Mouse (Mus musculus): Measurements from ENCODE around the gene Sde2. TPM values are rescaled to one million over a fixed set of nuclear protein-coding genes. Genes with fewer than 3 reads are reported as not detected.

The Sde2 gene
- polyA plus RNA-seq, 1 experiment from 2014 or later, result 44.1 TPM

DNA sequence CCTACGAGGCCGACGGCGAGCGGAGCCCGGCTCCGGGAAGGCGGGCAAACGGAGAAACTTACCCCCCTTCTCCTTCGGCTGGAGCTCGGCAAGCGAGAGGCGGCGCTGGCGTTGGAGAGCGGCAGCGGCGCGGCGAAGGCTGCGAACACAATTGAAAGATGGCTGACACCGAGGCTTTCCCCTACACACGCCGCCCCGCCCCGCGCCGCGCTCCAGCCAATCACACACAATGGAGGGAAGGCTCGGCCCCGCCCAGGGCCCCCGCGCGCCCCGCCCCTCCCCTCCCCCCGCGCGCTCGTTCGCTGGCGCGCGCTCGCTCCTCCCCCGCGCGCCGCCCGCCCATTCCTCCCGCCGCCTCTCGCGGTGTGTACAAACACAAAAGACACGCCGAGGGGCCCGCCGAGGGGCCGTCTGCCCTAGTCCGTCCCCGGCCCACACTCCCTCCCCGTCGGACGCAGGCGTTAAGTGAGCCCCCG is 37.5 kb upstream of the Sde2 start:
- peak overlapping the region; percentile 66; the same call in 1 of the 2 replicates for H3K4me2 ChIP-seq (ENCODE audit: low read depth, severe bottlenecking)
- peak; percentile 95 for ATAC-seq (ENCODE audit: insufficient number of reproducible peaks, low FRiP score, low TSS enrichment, low read depth)
- H3K9ac ChIP-seq (ENCODE audit: low read length), result peak overlapping the region; percentile 99
- H3K27me3 ChIP-seq (ENCODE audit: control insufficient read depth, insufficient read depth, low read length), result no peaks in the 10 kb centered on the region
- peaks cover 9% of the 10 kb centered on the region for H3K36me3 ChIP-seq (ENCODE audit: control insufficient read depth, insufficient read depth, low read length)
- H3K4me1 ChIP-seq (ENCODE audit: control insufficient read depth, insufficient read depth, low read length), result peaks cover 8% of the 10 kb centered on the region; the same call in 1 of the 2 replicates
- H3K27ac ChIP-seq (replicated peaks; ENCODE audit: low read depth, low read length), result peak overlapping the region; percentile 98
- under 1% methylated on average over 30 of the region's 65 CpGs for WGBS
- no peaks in the 10 kb centered on the region for H3K9me3 ChIP-seq (ENCODE audit: control insufficient read depth, low read length)
- H3K4me3 ChIP-seq (ENCODE audit: low read depth, low read length), result peak overlapping the region; percentile 79
- DNase-seq (ENCODE audit: low spot score), result peak; percentile 98

DNA sequence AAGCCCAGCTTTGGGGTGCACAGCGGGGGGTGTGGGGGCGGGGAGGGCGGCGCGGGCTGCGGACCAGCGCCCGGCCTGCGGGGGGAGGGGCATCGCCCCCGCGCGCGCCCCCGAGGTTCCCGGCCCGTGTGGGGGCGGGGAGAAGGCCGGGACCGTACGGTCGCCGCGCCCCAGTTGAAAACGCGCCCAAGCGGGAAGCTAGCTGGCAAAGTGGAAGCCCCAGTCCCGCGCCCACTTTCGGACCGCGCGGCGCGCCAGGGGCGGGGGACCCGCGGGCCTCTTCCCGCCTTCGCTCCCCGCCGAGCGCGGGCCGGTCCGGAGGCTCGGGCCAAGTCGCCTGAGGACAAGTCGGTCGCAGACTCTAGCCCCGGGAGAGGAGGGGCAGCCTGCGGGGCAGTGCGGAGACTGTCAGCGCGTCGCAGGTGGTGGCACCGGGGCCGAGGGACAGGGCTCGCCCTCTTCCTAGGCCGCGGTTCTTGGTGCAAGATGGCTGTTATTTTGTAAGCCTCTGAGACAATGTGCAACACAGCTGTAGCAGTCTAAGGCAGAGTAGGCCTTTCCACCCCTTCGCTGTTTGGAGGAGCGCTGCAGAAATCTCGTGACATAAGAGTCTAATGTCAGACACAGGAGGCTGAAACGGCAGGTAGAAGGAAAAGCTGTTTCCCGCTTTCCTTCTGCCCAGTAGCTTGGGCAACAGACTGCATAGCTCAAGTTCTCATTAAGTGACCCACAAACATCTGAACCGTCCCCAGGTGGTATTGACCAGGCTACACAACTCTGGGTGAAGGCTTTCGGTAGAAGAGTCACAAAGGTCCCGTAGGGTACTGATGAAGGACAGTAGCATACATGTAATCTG is 36.8 kb upstream of the Sde2 start, which contains the start of gene H3f3a:
H3f3a (minus strand) TSS at position 59 of the 856 bp plus-strand sequence.
- peak; percentile 56 for ATAC-seq (ENCODE audit: insufficient number of reproducible peaks, low FRiP score, low TSS enrichment, low read depth)
- no peak for DNase-seq (ENCODE audit: low spot score)
- H3K27me3 ChIP-seq (ENCODE audit: control insufficient read depth, insufficient read depth, low read length), result no peaks in the 10 kb centered on the region
- H3K4me1 ChIP-seq (ENCODE audit: control insufficient read depth, insufficient read depth, low read length), result peaks cover 8% of the 10 kb centered on the region; the same call in 1 of the 2 replicates
- H3K4me2 ChIP-seq (ENCODE audit: low read depth, severe bottlenecking), result peak within 1 kb of the TSS; percentile 66
- peak within 1 kb of the TSS; percentile 98 for H3K27ac ChIP-seq (replicated peaks; ENCODE audit: low read depth, low read length)
- peaks cover 5% of the 10 kb centered on the region; the same call in 1 of the 2 replicates for H3K36me3 ChIP-seq (ENCODE audit: control insufficient read depth, insufficient read depth, low read length)
- peak within 1 kb of the TSS; percentile 79 for H3K4me3 ChIP-seq (ENCODE audit: low read depth, low read length)
- 2% methylated on average over 54 of the region's 69 CpGs for WGBS
- H3K9ac ChIP-seq (ENCODE audit: low read length), result peak within 1 kb of the TSS; percentile 99
- no peaks in the 10 kb centered on the region for H3K9me3 ChIP-seq (ENCODE audit: control insufficient read depth, low read length)

GRCm38 (mm10) chr1:180815371-180816024 is 35.4 kb upstream of the Sde2 start:
- no peaks in the 10 kb centered on the region for H3K27me3 ChIP-seq (ENCODE audit: control insufficient read depth, insufficient read depth, low read length)
- 68% methylated on average over 12 of the region's 12 CpGs for whole genome bisulfite sequencing
- no peaks in the 10 kb centered on the region for H3K9me3 ChIP-seq (ENCODE audit: control insufficient read depth, low read length)
- no peak overlapping the region for H3K4me3 ChIP-seq (ENCODE audit: low read depth, low read length)
- H3K4me1 ChIP-seq (ENCODE audit: control insufficient read depth, insufficient read depth, low read length), result peaks cover 7% of the 10 kb centered on the region; the same call in 1 of the 2 replicates
- ATAC-seq (ENCODE audit: insufficient number of reproducible peaks, low FRiP score, low TSS enrichment, low read depth) (no peak), DNase-seq (ENCODE audit: low spot score) (no peak)
- no peak overlapping the region for H3K9ac ChIP-seq (ENCODE audit: low read length)
- no peak overlapping the region for H3K27ac ChIP-seq (replicated peaks; ENCODE audit: low read depth, low read length)
- H3K4me2 ChIP-seq (ENCODE audit: low read depth, severe bottlenecking), result no peak overlapping the region
- H3K36me3 ChIP-seq (ENCODE audit: control insufficient read depth, insufficient read depth, low read length), result no peaks in the 10 kb centered on the region; the same call in 1 of the 2 replicates

DNA sequence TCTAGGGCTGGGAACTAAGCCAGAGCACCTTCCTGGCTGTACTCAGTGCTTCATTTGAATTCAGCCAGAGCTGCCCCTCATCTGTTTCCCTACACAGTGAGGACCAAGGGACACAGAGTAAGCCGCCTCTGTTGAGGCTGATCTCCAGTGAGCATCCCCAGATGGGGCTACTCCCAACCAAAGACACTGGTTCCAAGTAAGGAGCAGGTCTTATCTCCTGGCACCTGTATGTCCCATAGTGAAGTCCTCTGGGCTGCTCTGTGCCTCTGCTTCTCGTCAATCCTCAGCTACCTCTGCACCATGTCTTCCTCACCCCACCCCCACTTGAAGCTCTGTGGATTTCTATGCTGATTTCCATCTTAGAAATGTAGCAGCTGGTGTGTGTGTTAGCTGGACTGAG is 32.9 kb upstream of the Sde2 start:
- H3K27ac ChIP-seq (replicated peaks; ENCODE audit: low read depth, low read length), result no peak overlapping the region
- ATAC-seq (ENCODE audit: insufficient number of reproducible peaks, low FRiP score, low TSS enrichment, low read depth) (no peak), DNase-seq (ENCODE audit: low spot score) (no peak)
- no peaks in the 10 kb centered on the region for H3K27me3 ChIP-seq (ENCODE audit: control insufficient read depth, insufficient read depth, low read length)
- H3K4me3 ChIP-seq (ENCODE audit: low read depth, low read length), result no peak overlapping the region
- H3K9me3 ChIP-seq (ENCODE audit: control insufficient read depth, low read length), result no peaks in the 10 kb centered on the region
- H3K4me1 ChIP-seq (ENCODE audit: control insufficient read depth, insufficient read depth, low read length), result peaks cover 6% of the 10 kb centered on the region; the same call in 1 of the 2 replicates
- no peak overlapping the region for H3K9ac ChIP-seq (ENCODE audit: low read length)
- H3K36me3 ChIP-seq (ENCODE audit: control insufficient read depth, insufficient read depth, low read length), result no peaks in the 10 kb centered on the region
- no peak overlapping the region for H3K4me2 ChIP-seq (ENCODE audit: low read depth, severe bottlenecking)
- WGBS, result 83% methylated on average over 2 of the region's 2 CpGs

DNA sequence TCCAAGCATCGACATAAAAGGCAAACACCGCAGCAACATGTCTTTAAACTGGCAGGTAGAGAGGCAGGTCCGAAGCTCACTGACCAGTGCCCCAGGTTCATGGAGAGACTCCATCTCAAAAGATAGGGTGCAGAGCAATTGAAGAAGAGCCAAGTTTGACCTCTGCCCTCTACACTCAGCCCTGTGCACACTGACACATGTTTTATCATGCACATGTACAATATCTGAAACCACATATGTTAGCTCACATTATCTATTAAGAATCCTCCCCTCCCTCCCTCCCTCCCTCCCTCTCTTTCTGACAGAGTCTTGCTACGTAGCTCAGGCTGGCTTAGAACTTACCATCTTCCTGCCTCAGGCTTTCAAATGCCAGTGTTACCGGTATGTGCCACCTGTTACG is 29.8 kb upstream of the Sde2 start:
- Histone ChIP-seq H3K27ac (replicated peaks; ENCODE audit: low read depth, low read length) (no peak overlapping the region), H3K27me3 (ENCODE audit: control insufficient read depth, insufficient read depth, low read length) (no peaks in the 10 kb centered on the region), H3K4me2 (ENCODE audit: low read depth, severe bottlenecking) (no peak overlapping the region), H3K4me3 (ENCODE audit: low read depth, low read length) (no peak overlapping the region), H3K9me3 (ENCODE audit: control insufficient read depth, low read length) (no peaks in the 10 kb centered on the region), H3K9ac (ENCODE audit: low read length) (no peak overlapping the region), H3K36me3 (ENCODE audit: control insufficient read depth, insufficient read depth, low read length) (no peaks in the 10 kb centered on the region), H3K4me1 (ENCODE audit: control insufficient read depth, insufficient read depth, low read length) (no peaks in the 10 kb centered on the region)
- ATAC-seq (ENCODE audit: insufficient number of reproducible peaks, low FRiP score, low TSS enrichment, low read depth) (no peak), DNase-seq (ENCODE audit: low spot score) (no peak)
- WGBS, result 81% methylated on average over 6 of the region's 6 CpGs

DNA sequence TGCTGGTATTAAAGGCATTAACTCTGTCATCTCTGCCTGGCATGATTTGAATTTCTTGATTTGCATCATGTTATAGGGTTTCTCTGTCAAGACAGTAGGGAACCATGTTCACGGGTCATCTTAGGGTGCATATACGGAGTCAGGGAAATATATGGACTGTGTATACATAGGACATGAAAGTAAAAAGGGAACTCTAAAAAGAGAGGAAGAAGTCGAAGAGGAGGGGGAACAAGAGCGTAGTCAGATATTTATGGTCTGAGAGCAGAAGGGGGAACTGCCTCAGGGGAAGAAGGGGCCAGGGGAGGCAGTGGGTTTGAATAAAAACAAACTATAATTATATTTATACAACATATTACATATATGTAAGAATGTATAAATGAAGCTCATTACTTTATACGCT is 28.7 kb upstream of the Sde2 start:
- Histone ChIP-seq H3K9me3 (ENCODE audit: control insufficient read depth, low read length) (no peaks in the 10 kb centered on the region), H3K36me3 (ENCODE audit: control insufficient read depth, insufficient read depth, low read length) (no peaks in the 10 kb centered on the region), H3K4me1 (ENCODE audit: control insufficient read depth, insufficient read depth, low read length) (no peaks in the 10 kb centered on the region), H3K27me3 (ENCODE audit: control insufficient read depth, insufficient read depth, low read length) (no peaks in the 10 kb centered on the region), H3K9ac (ENCODE audit: low read length) (no peak overlapping the region), H3K27ac (replicated peaks; ENCODE audit: low read depth, low read length) (no peak overlapping the region), H3K4me3 (ENCODE audit: low read depth, low read length) (no peak overlapping the region), H3K4me2 (ENCODE audit: low read depth, severe bottlenecking) (no peak overlapping the region)
- no peak for DNase-seq (ENCODE audit: low spot score)
- no peak for ATAC-seq (ENCODE audit: insufficient number of reproducible peaks, low FRiP score, low TSS enrichment, low read depth)
- 88% methylated on average over 5 of the region's 5 CpGs for WGBS

GRCm38 (mm10) chr1:180823716-180824115 is 27.2 kb upstream of the Sde2 start:
- DNase-seq (ENCODE audit: low spot score) (no peak), ATAC-seq (ENCODE audit: insufficient number of reproducible peaks, low FRiP score, low TSS enrichment, low read depth) (no peak)
- H3K9me3 ChIP-seq (ENCODE audit: control insufficient read depth, low read length), result no peaks in the 10 kb centered on the region
- H3K4me1 ChIP-seq (ENCODE audit: control insufficient read depth, insufficient read depth, low read length), result no peaks in the 10 kb centered on the region
- no peaks in the 10 kb centered on the region for H3K27me3 ChIP-seq (ENCODE audit: control insufficient read depth, insufficient read depth, low read length)
- no peak overlapping the region for H3K9ac ChIP-seq (ENCODE audit: low read length)
- no peak overlapping the region for H3K4me2 ChIP-seq (ENCODE audit: low read depth, severe bottlenecking)
- H3K36me3 ChIP-seq (ENCODE audit: control insufficient read depth, insufficient read depth, low read length), result no peaks in the 10 kb centered on the region
- H3K27ac ChIP-seq (replicated peaks; ENCODE audit: low read depth, low read length), result no peak overlapping the region
- H3K4me3 ChIP-seq (ENCODE audit: low read depth, low read length), result no peak overlapping the region
- 84% methylated on average over 3 of the region's 3 CpGs for WGBS

- ATAC-seq (ENCODE audit: insufficient number of reproducible peaks, low FRiP score, low TSS enrichment, low read depth) (no peak), DNase-seq (ENCODE audit: low spot score) (no peak)
- Histone ChIP-seq H3K9ac (ENCODE audit: low read length) (no peak overlapping the region), H3K27ac (replicated peaks; ENCODE audit: low read depth, low read length) (no peak overlapping the region), H3K4me3 (ENCODE audit: low read depth, low read length) (no peak overlapping the region), H3K4me1 (ENCODE audit: control insufficient read depth, insufficient read depth, low read length) (no peaks in the 10 kb centered on the region), H3K27me3 (ENCODE audit: control insufficient read depth, insufficient read depth, low read length) (no peaks in the 10 kb centered on the region), H3K9me3 (ENCODE audit: control insufficient read depth, low read length) (no peaks in the 10 kb centered on the region), H3K36me3 (ENCODE audit: control insufficient read depth, insufficient read depth, low read length) (no peaks in the 10 kb centered on the region), H3K4me2 (ENCODE audit: low read depth, severe bottlenecking) (no peak overlapping the region)
- WGBS, result 79% methylated on average over 3 of the region's 3 CpGs
These were observed 26.2 kb upstream of the Sde2 start for GRCm38 (mm10) chr1:180824721-180825120.

All from limb, embryonic 11.5 days (tissue).